9 mouse cellular contexts compared by ENCODE assay signal in the genomic region with DNA sequence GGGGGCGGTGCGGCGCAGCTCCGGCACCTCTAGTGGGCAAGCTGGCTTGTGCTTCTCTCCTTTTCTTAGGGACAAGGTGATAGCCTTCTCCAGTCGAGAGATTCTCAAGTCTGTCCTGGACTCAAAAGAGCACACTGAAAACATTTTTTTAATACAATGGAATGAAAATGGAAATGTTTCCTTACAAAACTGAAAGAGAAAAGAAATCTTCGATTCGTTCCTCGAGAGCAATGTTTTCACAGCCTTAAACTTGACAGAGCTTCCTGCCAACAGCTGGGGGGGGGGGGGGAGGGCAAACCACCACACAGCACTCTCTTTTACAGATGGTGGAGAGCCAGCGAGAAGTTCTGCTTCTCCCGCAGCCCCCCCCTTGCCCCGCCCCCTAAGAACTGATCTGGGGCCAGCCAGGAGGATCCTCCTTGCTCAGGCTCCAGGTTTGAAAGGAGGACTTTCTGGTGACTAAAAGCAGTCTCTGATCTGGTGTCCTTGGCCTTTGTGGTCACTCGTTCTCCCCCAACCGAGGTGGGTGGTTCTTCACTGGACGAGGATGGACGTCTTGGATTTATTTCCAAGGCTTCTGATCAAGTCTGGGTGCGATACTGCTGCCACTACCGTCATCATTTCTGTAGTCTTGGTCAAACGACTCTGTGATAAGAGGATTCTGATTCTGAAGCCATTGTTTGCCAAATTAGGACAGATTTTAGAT. TPM values are rescaled to one million over a fixed set of nuclear protein-coding genes. Genes with fewer than 3 reads are reported as not detected.
A peak's percentile ranks its signal among the peaks of the same experiment; 100 is the strongest.
DNase-seq lines count a peak whose midpoint lies in the region; ATAC-seq lines count a peak whose summit lies in the region.
"Had no signal": no experiment of that assay in that cellular context is flagged by ENCODE, and none has a peak within 500 bp of the region (broad histone marks: within the 10 kb centered on the region; RNA-seq: fewer than 3 reads in every experiment).

No protein-coding gene starts in this region.

- DNase-seq in kidney, adult 9 months = no peak
- DNase-seq in adrenal gland, postnatal 36 days = peak; percentile 41 to 43
- DNase-seq in midbrain, embryonic 14.5 days = peak; percentile 68
- DNase-seq in gastrocnemius, postnatal 4 days (ENCODE audit: low spot score in 2 of 2) = no peak
- DNase-seq in embryo, embryonic 9.5 days (ENCODE audit: extremely low spot score) = no peak

- 12% methylated on average over 18 of the region's 18 CpGs for WGBS in kidney, embryonic 14.5 days
- WGBS in hindbrain, embryonic 16.5 days = 10% methylated on average over 18 of the region's 18 CpGs
- 3% methylated on average over 18 of the region's 18 CpGs for WGBS in midbrain, embryonic 14.5 days

- no peak overlapping the region; the same call in 1 of the 2 replicates for H3K27ac ChIP-seq in kidney, embryonic 14.5 days (ENCODE audit: low read depth, low read length)
- no peak overlapping the region for H3K27ac ChIP-seq in hindbrain, embryonic 16.5 days (ENCODE audit: low read depth, low read length)
- no peak overlapping the region for H3K27ac ChIP-seq in midbrain, embryonic 14.5 days (replicated peaks; ENCODE audit: low read depth, low read length)

- peaks cover 28% of the 10 kb centered on the region for H3K4me1 ChIP-seq in kidney, embryonic 14.5 days (ENCODE audit: control insufficient read depth, insufficient read depth, low read length)
- peaks cover 29% of the 10 kb centered on the region for H3K4me1 ChIP-seq in hindbrain, embryonic 16.5 days (ENCODE audit: control insufficient read depth, insufficient read depth, low read depth, low read length)
- H3K4me1 ChIP-seq in midbrain, embryonic 14.5 days (ENCODE audit: control insufficient read depth, insufficient read depth, low read length) = peaks cover 30% of the 10 kb centered on the region

- ATAC-seq in kidney, embryonic 14.5 days (ENCODE audit: low FRiP score, low TSS enrichment) = no peak
- ATAC-seq in hindbrain, embryonic 16.5 days = no peak
- ATAC-seq in midbrain, embryonic 14.5 days (ENCODE audit: low FRiP score, low TSS enrichment) = no peak; the same call in 1 of the 2 replicates
- ATAC-seq in inflammation-experienced regulatory T-cells, adult 6 months = no peak

- H3K27me3 ChIP-seq in kidney, embryonic 14.5 days (ENCODE audit: control insufficient read depth, insufficient read depth, low read length) = no peaks in the 10 kb centered on the region; the same call in 1 of the 2 replicates
- H3K27me3 ChIP-seq in hindbrain, embryonic 16.5 days (replicated peaks; ENCODE audit: control insufficient read depth, insufficient read depth, low read length) = peaks cover 20% of the 10 kb centered on the region
- peaks cover 68% of the 10 kb centered on the region for H3K27me3 ChIP-seq in midbrain, embryonic 14.5 days (ENCODE audit: control insufficient read depth, insufficient read depth, low read length)

- H3K9ac ChIP-seq in kidney, embryonic 14.5 days (ENCODE audit: low read depth, low read length) = no peak overlapping the region
- 0 out of 2 replicates have a peak overlapping the region, but pooled peaks have one; percentile 27 for H3K9ac ChIP-seq in hindbrain, embryonic 16.5 days (ENCODE audit: low read depth, low read length)
- H3K9ac ChIP-seq in midbrain, embryonic 14.5 days (replicated peaks; ENCODE audit: low read length) = no peak overlapping the region

- H3K36me3 ChIP-seq in kidney, embryonic 14.5 days (ENCODE audit: control insufficient read depth, insufficient read depth, low read length) = no peaks in the 10 kb centered on the region
- H3K36me3 ChIP-seq in hindbrain, embryonic 16.5 days (ENCODE audit: control insufficient read depth, insufficient read depth, low read length) = no peaks in the 10 kb centered on the region
- no peaks in the 10 kb centered on the region for H3K36me3 ChIP-seq in midbrain, embryonic 14.5 days (ENCODE audit: control insufficient read depth, insufficient read depth, low read length)
- H3K36me3 ChIP-seq: G1E had no signal

- H3K4me2 ChIP-seq in kidney, embryonic 14.5 days (replicated peaks; ENCODE audit: low read depth, low read length) = peak overlapping the region; percentile 0
- H3K4me2 ChIP-seq in hindbrain, embryonic 16.5 days (ENCODE audit: low read length) = peak overlapping the region; percentile 20; the same call in 1 of the 2 replicates
- H3K4me2 ChIP-seq in midbrain, embryonic 14.5 days (ENCODE audit: low read length) = peak overlapping the region; percentile 35

- no peaks in the 10 kb centered on the region for H3K9me3 ChIP-seq in kidney, embryonic 14.5 days (ENCODE audit: control insufficient read depth, low read length)
- no peaks in the 10 kb centered on the region for H3K9me3 ChIP-seq in hindbrain, embryonic 16.5 days (ENCODE audit: control insufficient read depth, low read length)
- no peaks in the 10 kb centered on the region for H3K9me3 ChIP-seq in midbrain, embryonic 14.5 days (ENCODE audit: control insufficient read depth, low read length)

- H3K4me3 ChIP-seq in kidney, embryonic 14.5 days (ENCODE audit: low read length) = no peak overlapping the region
- no peak overlapping the region; the same call in 1 of the 2 replicates for H3K4me3 ChIP-seq in hindbrain, embryonic 16.5 days (ENCODE audit: low read length)
- no peak overlapping the region for H3K4me3 ChIP-seq in midbrain, embryonic 14.5 days (replicated peaks; ENCODE audit: low read depth, low read length)

RNA-seq across cellular contexts. Expression of gene Dlk1, which starts 6.2 kb away (rescaled TPM):
- 51.1 and 52.4 TPM in 2 replicates for polyA plus RNA-seq in kidney, embryonic 14.5 days (2014; fragmentation: Nextera tagmentation; extraction: Ambion mirVana)
- 100 to 1,000 TPM; 490 to 535 TPM for total RNA-seq in adrenal gland, postnatal 36 days (2021)
- polyA plus RNA-seq in hindbrain, embryonic 16.5 days (2015; fragmentation: Nextera tagmentation; extraction: Ambion mirVana) = 57.7 and 84.8 TPM in 2 replicates
- polyA plus RNA-seq in midbrain, embryonic 14.5 days (2014; fragmentation: Nextera tagmentation; extraction: Ambion mirVana) = 50.3 and 51.4 TPM in 2 replicates
- not detected for polyA plus RNA-seq in inflammation-experienced regulatory T-cells, adult 6 months (2017; shearing (Covaris generic))
- 1,000 to 10,000 TPM; 4,057 to 4,187 TPM for total RNA-seq in gastrocnemius, postnatal 4 days (2021)
- polyA plus RNA-seq: G1E had no signal

Comparison
In these comparisons a context has a peak if more than half of its experiments do, and no peak if none do; other contexts are left out.
1. DNase-seq: peak in adrenal gland, postnatal 36 days (2 of 2) and midbrain, embryonic 14.5 days (single experiment); none in kidney, adult 9 months (single experiment), gastrocnemius, postnatal 4 days (0 of 2) and embryo, embryonic 9.5 days (single experiment).
2. RNA of gene Dlk1, which starts 6.2 kb away (polyA plus RNA-seq): 57.7 to 84.8 TPM in hindbrain, embryonic 16.5 days, 50.3 to 51.4 TPM in midbrain, embryonic 14.5 days and 51.1 to 52.4 TPM in kidney, embryonic 14.5 days; not detected in inflammation-experienced regulatory T-cells, adult 6 months; every median in the first group is over 10 times any median in the second.
3. Peak in every context shown above with its lines, with median percentiles within 50 percentile points of each other: H3K4me2 ChIP-seq.